Mouse (Mus musculus): ENCODE measurements around the gene Tmod2. TPM values are rescaled to one million over a fixed set of nuclear protein-coding genes. Genes with fewer than 3 reads are reported as not detected.

Gene Tmod2
- polyA plus RNA-seq (2012; rRNA removed) = 0.09 and 0.34 TPM in 2 replicates

DNA sequence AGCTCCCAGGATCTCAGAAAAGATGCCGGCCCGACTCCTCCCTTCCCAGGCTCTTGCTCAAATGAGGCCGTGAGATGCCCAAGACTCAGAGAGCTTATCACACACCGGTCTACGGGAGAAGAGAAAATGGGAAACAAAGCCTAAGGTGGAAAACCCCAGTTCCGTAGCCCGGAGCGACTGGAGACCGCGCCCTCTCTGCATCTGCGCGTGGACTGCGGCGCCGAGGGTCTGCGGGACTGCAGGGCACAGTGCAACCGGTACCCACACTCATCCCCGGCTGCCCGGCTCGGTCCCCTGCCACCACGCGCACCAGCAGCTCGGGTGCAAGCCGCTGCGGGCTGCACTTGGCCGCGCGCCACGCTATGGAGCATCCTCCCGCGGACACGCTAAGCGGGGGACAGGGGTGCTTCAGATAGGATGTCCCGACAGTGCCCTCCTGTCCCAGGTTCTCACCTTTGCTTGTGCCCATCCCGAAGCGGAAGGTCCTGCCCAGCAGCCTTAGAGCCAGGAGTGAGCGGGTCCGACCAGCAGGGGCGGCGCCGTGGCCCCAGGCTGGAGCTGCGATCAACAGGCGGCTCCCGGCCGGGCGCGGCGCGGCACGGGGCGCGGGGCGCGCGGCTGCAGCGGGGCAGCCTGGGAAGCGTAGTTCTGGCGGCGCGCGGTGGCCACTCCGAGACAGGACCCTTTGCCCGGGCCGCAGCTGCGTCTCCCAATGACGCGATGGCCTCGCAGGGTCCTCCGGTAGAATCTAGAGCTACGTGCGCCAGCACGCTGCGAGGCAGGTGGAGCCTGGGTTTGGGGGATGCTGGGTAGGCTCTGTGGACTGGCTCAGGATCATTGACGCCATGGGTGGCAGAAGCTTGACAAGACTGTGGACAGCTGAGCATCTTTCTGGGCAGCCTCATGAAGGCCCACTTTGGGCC is at the start of gene Tmod2:
TSS of gene Tmod2 (minus strand) at position 755 of the 923 bp plus-strand sequence.

GRCm38 (mm10) chr9:75625556-75626307 is 14.6 kb upstream of the Tmod2 start, which contains the start of gene Lysmd2:
Lysmd2 (plus strand) TSS chr9:75625741.

DNA sequence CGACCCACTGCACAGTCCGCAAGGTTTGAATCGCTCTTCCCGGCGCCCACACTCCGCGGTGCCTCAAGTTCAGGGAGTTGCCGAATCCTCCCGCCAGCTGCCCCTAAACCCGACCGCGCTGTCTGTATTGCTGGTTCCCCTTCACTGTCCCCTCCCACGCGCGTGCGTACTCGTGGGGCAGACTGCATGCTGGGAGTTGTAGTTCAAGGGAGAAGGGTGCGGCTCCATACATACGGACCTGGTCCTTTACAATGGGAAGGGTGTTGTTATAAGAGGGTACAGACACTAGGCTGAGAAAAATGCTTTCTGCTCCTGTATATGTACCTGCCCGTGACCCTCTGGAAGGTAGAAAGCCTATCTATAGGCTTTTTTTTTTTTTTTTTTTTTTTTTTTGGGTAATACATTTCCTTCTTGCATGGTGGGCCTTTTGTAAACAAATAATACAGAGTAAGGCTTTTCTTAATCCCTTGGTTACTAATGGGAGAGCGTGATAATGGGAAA is 51.6 kb downstream of the Tmod2 start, which contains the start of gene Tmod3:
TSS of gene Tmod3 (minus strand) at position 146 of the 501 bp plus-strand sequence.

Other genes with a start within 250 kb of the Tmod2 start
- gene Mapk6, start 201.3 kb downstream of the Tmod2 start, polyA plus RNA-seq (2012; rRNA removed) = 3.2 and 3.3 TPM in 2 replicates
- gene Leo1, start 169.8 kb downstream of the Tmod2 start, polyA plus RNA-seq (2012; rRNA removed) = 0.39 and 0.48 TPM in 2 replicates
- 3.3 and 6.2 TPM in 2 replicates for gene Tmod3, start 51.7 kb downstream of the Tmod2 start, polyA plus RNA-seq (2012; rRNA removed)
- gene Lysmd2, start 14.4 kb upstream of the Tmod2 start, polyA plus RNA-seq (2012; rRNA removed) = 8.5 and 23.5 TPM in 2 replicates
- 11.6 and 13.4 TPM in 2 replicates for gene Scg3, start 72.7 kb upstream of the Tmod2 start, polyA plus RNA-seq (2012; rRNA removed)
- gene Bmp5, start 164.0 kb upstream of the Tmod2 start, polyA plus RNA-seq (2012; rRNA removed) = 0.55 and 0.85 TPM in 2 replicates